10 mouse cellular contexts compared by ENCODE assay signal in genomic region chr2:92234768-92235332, GRCm38 (mm10).
"Had no signal": no experiment of that assay in that cellular context is flagged by ENCODE, and none has a peak within 500 bp of the region (broad histone marks: within the 10 kb centered on the region; RNA-seq: fewer than 3 reads in every experiment).

No protein-coding gene starts in this region.

- H3K27ac ChIP-seq: kidney, postnatal 0 days; limb, embryonic 13.5 days; liver, embryonic 14.5 days had no signal

- H3K4me1 ChIP-seq: limb, embryonic 13.5 days had no signal

- DNase-seq: kidney, postnatal 36 days; left cerebral cortex, postnatal 4 days; lung, adult 18-20 months; midbrain, embryonic 14.5 days; right cerebral cortex, postnatal 25 days; thymus, adult 18-20 months; thymus, postnatal 14 days had no signal

- H3K27me3 ChIP-seq: limb, embryonic 13.5 days had no signal

- H3K9me3 ChIP-seq: limb, embryonic 13.5 days had no signal

- H3K9ac ChIP-seq: limb, embryonic 13.5 days; liver, embryonic 14.5 days had no signal

- H3K4me2 ChIP-seq: limb, embryonic 13.5 days had no signal

- H3K4me3 ChIP-seq: limb, embryonic 13.5 days had no signal
